Mouse (Mus musculus) lung, postnatal 25 days (tissue): ENCODE data around the gene Krtap28-13.

ENCODE experiments used
- DNase-seq: peaks from one replicate; pipeline ENCODE4 v3.0.0; 2022; ENCODE audit warnings: low spot score

The Krtap28-13 gene

DNA sequence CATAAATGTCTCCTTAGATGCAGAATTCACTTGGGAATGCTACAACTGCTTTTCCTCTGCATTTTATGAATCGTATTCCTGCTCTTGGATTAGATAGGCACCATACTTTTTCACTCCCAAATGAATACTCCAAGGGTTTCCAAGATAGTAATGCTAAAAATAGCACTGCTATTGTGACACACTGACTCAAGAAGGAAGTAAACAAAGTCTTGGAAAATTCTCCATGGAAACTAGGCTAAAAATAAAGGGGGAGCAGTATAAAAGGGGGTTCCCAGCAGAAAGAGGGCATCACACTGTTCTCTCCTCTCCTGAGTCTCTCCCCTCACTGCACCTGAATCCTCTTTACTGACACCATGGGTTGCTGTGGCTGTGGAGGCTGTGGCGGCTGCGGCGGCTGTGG lies at the start of gene Krtap28-13:
TSS of gene Krtap28-13 (plus strand) at position 288 of the 400 bp plus-strand sequence.
- no peak for DNase-seq

DNA sequence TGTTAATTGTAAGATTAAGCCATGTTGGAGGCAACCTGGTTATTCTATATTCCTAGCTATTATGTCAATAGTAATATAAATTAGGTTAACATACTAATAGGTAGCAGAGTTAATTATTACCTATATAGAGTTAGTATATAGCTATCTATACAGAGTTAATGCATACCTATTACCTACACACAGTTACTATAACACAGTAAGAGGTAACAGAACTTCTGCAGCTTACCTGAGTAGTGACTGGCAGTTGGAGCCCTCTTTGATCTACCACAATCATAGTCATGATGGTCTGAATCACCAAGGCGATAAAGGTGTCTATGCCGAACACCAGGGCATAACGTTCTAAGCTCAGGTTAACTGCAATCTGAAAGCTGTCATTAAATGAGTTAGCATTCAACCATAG lies 46.3 kb upstream of the Krtap28-13 start:
- no peak for DNase-seq

DNA sequence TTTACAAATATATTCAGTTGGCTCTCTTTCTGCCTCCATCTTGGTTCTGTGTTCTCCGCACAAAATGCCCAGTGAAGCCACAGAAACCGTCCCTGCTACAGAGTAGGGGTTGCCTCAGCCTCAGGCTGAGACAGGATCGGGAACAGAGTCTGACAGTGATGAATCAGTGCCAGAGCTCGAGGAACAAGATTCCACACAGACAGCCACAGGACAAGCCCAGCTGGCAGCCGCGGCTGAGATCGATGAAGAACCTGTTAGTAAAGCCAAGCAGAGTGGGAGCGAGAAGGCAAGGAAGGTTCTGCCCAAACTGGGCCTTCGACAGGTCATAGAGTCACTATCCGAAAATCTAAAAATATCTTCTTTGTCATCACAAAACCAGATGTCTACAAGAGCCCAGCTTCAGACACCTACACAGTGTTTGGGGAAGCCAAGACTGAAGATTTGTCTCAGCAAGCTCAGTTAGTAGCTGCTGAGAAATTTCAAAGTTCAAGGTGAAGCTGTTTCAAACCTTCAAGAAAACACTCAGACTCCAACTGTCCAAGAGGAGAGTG lies 45.3 kb upstream of the Krtap28-13 start:
- DNase-seq = no peak

DNA sequence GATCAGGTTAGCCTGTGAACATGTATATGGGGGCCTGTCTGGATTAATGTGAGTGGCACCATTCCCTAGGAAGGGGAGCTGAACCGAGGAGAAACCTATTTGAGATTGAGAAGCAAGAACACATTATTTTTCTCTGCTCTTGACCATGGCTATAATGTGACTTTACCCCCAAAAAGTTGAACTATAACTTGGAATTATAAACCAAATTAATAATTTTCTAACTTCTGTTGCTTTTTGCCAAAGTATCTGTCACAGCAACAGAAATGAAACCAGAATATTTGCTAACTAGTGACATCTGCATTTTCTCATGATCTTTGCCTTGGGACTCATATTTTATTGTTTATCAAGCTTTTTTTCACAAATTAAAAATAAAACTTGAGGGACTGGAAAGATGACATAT lies 44.2 kb upstream of the Krtap28-13 start:
- DNase-seq = no peak

DNA sequence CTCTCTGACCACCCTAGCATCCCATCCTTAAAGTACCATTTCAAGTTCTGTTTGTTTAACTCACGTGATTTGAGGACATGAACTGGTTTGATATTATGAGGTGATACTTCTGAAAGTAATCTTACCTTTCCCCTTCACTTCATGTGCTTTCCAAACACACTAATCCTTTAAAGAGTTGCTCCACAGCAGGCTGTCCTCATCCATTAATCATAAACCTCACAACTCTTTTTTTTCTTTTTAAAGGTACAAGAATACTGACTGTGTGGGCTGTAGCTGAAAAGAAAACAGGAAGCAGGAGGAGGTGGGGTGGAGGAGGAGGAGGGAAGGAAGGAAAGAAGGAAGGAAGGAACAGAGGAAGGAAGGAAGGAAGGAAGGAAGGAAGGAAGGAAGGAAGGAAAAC lies 28.8 kb upstream of the Krtap28-13 start:
- DNase-seq = no peak

DNA sequence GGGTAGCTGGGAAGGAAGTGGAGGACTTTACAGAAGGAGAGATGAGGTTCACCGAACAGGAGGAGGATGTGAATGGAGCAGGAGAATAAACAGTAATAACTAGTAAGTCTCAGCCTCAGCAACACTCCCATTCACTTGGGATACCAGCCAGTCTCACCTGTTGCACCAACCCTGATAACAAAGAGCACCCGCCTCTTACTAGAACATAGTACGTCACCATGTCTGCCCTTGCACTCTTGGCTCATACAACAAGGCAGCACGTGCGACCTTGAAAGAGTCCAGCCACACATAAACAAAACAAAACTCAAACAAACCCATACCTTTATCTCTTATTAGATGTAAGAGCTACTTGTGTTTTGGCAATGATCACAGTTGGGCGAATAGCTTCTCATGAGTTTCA lies 28.2 kb upstream of the Krtap28-13 start:
- DNase-seq = peak; percentile 31

DNA sequence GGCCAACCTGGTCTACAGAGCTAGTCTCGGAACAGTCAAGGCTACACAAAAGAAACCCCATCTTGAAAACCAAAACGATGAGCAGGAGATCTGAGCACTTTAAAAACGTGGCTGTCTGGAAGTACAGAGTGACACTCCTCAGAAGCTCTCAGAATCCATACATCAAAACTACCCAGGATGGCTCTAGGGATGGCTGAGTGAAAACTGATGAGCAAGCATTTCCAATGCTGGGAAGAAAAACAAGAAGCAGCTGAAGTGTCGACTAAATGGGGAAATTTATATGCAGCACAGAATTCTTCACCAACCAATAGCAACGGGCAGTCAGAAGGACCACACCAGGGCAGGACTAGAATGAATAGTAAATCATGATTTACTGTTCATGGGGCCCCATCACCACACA lies 26.2 kb upstream of the Krtap28-13 start:
- DNase-seq = no peak

DNA sequence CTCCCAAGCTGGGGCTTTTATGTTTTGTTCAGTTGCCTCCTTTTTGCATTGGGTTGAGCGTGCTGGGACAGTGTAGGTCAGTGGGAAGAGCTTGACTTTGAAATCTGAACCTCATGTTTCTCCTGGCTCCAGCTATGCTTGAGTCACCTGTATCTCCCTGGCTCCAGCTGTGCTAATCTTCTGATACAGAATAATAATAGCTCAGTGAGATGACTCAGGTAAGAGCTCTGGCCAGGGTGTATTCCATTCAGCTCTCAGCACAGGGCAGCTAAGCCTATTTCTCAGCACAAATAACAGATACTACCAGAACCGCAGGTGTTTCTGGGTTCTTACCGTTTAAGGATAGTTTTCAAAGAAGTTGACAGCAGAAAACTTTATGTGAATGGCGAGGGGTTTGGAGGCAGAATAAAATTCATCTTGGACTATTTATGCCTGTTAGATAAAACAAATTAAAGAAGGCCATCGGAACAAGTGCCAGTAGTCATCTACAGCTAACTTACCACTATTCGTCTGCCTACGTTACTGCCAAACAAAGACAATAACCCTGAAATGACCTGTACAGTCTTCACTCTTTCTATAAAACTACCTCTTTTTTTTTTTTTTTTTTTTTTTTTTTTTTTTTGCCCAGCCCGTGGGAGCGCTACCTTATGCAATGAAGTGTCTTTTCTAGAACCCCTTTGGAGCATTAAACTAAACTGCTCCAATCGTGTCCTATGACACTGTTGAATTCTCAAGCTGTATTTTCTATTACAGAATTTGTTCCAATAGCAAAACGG lies 23.6 kb upstream of the Krtap28-13 start:
- DNase-seq = no peak

DNA sequence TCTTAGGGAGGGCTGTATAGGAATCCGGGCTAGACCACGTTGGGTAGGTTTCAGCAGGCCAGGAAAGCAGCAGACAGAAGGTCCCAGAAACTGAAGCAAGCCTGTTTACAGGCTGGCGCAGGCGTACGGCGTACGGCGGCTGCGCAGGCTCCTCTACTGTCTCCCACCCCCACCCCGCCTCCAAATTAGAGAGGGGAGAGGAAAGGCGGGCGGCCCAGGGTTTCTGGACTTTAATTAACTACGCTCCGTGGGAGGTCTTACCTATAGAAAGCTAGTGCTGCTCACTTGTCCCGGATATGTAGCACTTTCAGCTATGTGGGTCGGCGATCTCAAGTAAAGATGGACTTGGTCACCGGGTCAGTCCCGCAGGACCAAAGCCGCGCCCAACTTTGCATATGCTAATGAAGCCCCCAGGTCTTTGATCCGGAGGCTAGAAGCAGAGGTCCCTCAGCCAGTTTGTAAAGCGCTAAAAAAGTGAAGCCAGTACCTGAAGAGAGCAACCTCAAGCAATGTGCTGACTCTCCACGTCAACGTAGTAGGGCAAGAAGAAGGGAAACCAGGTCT lies 22.5 kb upstream of the Krtap28-13 start, which contains the start of gene Slc19a3:
TSS of gene Slc19a3 (minus strand) at position 340 of the 564 bp plus-strand sequence.
- peak; percentile 23 for DNase-seq

DNA sequence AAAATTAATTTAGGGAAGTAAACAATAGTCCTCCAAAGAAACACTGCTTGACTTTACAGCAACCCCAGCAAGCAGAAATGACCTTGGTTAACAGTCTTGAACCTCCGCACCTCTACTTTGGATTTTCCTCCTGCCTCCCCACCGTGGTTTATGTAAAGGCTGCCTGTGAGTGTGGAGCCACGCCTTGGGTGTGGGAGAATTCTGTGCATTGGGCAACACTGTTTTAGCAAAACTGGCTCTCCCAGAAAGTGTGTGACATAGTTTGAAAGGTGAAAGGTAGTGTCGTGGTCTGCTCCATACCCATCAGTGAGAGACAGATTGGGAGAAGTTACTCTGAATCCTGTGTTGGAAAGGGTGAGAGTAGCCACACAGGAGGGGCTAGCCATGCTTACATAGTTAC lies 21.6 kb upstream of the Krtap28-13 start:
- DNase-seq = peak; percentile 21

DNA sequence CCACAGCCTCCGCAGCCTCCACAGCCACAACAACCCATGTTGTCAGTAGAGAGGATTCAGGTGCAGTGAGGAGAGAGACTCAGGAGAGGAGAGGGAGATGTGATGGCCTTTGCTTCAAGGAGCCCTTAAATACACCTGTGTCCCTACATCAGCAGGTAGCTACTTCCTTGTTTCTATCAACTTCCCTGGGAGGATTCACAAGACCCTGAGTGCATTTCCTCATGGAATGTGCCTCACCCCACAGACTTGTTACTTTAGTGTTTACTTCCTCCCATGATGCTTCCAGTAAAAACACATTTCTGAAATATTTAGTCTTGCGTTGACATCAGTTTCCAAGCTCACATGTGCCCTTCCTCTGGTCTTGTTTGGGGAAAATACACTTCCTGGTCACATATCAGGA lies 18.4 kb upstream of the Krtap28-13 start, which contains the start of gene Krtap28-10:
TSS of gene Krtap28-10 (minus strand) at position 101 of the 400 bp plus-strand sequence.
- no peak for DNase-seq

DNA sequence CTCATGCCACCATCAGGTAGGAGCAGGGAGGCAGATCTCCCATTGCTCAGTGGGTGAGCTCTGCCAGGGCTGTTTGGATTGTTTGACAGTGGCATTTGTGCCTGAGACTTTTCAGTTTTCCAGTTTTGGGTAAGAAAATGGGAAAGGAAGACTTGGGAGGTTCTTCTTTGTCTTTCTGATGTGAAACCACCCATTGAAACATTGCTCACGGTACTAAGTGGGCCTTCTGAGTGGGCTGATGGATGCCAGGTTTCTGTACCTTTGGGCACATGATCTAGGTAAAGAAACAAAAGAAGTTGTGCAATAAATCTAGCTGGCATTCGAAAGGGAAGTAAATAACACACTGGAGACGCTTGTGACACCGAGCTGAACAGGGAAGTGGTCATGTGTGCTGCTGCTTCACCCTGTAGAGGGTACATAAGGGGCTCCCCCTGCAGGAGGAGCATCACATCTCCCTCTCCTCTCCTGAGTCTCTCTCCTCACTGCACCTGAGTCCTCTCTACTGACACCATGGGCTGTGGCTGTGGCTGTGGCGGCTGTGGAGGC lies 15.8 kb upstream of the Krtap28-13 start, which contains the start of gene Gm47969:
TSS of gene Gm47969 (plus strand) at position 51 of the 546 bp plus-strand sequence.
- DNase-seq = peak; percentile 76

DNA sequence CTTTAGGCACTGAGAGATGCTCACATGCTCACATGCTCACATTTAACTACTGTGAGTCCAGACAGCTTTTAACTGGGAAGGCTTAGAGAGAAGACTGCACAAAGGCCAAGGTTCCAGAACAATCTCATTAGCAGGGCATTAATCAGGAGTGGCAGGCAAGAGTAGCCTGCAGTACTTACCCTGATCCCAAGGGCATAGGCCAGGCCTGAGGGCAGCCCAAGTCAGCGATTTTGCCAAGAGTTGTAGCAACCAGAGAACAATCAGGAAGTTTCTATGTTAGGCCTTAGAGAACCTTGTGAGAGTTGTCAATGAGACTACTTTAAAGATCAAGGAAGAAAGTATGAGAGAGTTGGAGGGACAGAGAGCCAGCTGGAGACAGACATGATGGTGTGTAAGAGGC lies 2.2 kb upstream of the Krtap28-13 start:
- no peak for DNase-seq

DNA sequence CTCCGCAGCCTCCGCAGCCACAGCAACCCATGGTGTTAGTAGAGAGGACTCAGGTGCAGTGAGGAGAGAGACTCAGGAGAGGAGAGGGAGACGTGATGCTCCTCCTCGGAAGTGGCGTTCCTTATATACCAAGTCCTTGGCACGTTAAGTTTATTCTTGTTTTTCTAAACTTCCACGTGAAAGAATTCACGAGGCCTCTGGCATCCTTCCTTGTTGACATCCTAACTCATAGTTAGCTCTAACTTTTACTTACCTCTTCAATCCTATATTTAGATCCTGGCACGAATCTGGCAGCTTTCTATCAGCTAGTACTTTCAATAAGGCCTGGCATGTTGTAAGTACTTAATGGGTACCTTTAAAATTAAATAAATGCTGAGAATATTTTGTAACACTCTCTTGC lies 1.5 kb upstream of the Krtap28-13 start, which contains the start of gene A030005K14Rik:
TSS of gene A030005K14Rik (minus strand) at position 101 of the 400 bp plus-strand sequence.
- DNase-seq = no peak

DNA sequence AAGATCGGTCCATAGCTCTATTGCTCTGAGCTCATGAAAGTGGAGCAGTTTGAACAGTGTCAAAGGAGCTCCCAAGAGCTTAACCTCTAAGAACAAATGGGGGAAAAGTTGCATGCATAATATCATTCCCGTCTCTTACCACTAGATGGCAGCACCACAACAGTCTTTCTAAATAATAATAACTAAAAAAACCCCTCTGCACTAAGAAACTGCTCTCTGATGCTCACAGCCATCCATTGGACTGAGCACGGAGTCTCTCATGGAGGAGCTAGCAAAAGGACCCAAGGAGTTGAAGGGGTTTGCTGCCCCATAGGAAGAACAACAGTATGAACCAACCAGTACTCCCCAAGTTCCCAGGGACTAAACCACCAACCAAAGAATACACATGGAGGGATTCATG lies 4.1 kb downstream of the Krtap28-13 start:
- DNase-seq = no peak

DNA sequence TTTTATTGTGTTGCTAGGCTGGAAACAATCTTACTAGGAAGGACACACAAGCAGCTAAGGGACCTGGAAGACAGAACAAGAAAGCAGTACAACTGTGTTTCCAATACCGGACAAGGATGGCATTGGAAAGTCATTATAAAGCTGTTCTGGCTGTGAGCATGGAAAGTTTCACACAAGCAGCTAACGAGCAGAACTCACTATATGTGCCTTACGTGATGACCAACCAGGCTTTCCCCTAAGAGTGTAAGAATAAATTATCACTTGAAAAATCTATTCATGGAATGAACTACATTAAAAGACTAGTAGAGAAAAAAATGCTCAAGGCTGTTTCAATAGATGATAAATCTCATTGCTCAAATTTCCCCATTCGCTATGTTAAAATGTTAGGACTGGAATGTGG lies 5.8 kb downstream of the Krtap28-13 start:
- DNase-seq = no peak

DNA sequence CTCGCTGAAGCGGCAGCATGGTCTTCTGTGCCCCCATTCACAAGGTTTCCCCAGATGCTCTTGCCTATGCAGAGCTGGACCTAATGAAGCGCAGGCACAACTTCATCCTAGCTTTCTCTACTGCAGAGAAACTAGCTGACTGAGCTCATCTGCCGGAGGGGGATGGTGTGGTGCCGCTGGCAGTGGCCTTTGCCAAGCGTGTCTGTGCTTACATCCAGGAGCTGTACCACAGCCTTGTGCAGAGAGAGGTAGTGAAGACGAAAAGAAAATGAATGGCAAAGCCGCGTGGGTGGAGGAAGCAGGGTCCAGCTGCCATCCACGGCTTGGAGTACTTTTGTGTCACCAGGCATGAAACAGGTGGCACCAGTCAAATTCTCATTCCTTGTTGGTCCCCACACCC lies 6.5 kb downstream of the Krtap28-13 start:
- DNase-seq = no peak

DNA sequence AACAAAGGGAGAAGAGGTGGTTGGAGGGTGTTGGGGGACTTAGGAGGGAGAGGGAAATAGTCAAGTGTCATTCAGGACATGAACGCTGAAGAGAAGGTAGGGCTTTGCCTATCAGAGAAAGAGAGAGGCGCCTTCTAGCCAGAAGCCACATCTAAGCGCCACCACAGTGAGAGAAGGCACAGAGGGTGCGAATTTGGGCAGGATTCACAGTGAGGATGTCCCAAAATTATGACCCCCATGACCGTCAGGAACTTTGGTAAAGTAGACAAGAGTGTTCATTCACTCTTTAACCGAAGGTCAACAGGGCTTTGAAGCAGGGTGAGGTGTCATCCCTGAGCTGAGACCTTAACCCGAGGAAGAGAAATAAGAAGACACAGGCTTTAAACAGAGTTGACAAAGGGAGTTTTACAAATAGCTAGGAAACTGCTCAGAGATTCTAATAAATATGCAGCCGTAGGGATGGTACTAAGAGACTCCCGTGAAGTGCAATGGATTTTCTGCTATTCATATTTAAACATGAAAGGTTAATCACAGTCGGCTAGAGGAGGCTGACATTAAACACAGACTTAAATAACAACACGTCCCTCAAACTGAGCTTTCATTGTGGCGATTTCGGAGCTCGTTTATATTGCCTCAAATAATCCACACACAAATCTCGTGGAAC lies 14.9 kb downstream of the Krtap28-13 start:
- no peak for DNase-seq

DNA sequence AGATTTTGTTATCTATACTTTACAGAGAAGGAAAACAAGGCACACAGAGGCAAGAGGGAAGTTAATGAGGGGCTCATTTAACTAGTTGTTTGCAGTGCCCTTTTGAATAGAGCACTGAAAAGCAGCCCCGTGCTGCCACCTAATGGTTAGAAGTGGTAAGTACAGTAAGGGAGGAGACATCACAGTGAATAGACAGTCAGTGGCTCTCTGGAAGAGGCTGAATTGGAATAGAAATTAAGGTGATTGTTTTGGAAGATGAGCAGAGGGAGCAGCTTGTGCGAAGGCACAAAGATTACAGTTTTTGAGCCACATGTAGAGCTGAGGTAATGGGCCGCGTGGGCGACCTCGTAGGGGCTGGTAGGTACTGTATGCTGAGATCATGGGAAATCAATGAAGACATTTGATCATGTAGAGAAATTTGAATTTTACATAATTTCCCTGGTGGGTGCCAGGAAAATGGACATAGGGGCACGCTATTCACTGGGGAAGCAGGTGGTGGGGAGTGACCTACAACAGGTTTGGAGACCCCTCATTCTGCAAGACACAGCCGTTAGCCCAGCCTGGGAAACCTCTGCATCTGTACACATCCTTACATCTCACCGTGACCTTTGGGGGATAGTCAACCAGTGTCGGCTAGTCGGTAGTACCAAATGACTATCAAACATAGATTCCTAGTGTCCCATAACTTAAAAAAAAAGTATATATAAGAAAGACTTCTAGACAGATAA lies 15.6 kb downstream of the Krtap28-13 start:
- DNase-seq = no peak

DNA sequence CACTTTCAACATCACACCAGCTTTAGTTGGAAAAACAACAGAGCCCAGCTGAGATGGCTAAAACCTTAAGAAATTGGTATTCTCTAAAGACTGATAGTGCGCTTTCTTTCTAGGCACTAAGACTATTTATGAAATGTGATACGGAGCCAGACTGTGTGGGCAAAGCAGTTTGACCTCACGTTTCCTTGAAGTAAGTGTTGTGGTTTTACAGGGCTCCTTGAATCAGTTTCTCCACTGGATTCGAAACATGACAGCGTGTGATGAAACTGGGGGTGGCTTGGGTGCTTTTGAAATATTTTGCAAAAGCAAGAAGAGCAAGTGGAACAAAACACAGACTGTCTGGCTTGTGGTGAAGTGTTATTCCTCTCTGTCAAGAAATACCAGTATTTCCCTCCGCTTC lies 16.3 kb downstream of the Krtap28-13 start:
- DNase-seq = no peak

DNA sequence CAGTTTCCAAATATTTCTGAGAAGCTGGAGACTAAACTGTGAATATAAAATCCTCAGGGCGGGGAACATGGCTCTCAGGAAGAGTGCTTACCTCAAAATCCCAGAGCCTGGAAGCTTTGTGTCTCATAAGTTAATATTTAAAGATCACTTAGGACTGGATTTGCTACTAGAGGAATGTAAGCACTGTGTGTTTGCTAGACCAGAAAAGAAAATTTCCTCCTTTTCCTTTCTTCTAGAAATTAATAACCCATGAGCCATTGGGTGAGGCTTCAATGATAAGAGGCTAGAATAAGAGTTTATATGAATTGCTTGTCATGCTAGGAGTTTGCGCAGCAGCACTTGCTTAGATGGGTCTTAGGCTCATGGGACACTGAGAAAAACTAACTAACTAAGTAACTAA lies 24.1 kb downstream of the Krtap28-13 start:
- no peak for DNase-seq

DNA sequence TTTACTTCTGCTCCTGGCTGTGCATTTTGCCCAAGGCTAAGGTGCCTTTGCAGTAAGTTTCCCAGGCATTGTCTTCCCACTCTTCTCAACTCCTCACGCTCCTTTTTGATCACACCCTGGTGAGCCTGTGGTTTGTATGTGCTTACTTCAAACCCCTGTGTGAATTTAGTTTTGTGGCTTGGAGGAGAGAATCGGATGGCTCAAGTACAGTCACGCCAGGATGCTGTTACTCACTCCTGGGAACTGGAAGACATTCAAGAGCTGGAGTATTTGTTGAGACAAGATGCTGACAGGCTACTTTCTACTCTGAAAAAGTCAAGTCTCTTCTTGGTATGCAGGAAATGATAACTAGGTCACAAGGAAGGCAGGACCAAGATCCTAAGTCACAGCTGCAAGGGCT lies 30.5 kb downstream of the Krtap28-13 start:
- DNase-seq = no peak
